8 mouse cellular contexts compared by ENCODE assay signal in genomic region chr11:67350153-67350768, GRCm38 (mm10). TPM values are rescaled to one million over a fixed set of nuclear protein-coding genes. Genes with fewer than 3 reads are reported as not detected.
A peak's percentile ranks its signal among the peaks of the same experiment; 100 is the strongest.
DNase-seq lines count a peak whose midpoint lies in the region; ATAC-seq and TF ChIP-seq lines count a peak whose summit lies in the region.

No protein-coding gene starts in this region.

- TF ChIP-seq EP300 in lung, postnatal 0 days (IDR thresholded peaks at IDR 0.05): no peak

- peak; percentile 91 for TF ChIP-seq CTCF in Patski (IDR thresholded peaks at IDR 0.05)
- TF ChIP-seq CTCF in layer of hippocampus, adult 2 months (conservative IDR thresholded peaks at IDR 0.05): peak; percentile 97
- TF ChIP-seq CTCF in lung, postnatal 0 days (IDR thresholded peaks at IDR 0.05): peak; percentile 90

- DNase-seq in Patski (ENCODE audit: low read depth, low spot score): peak; percentile 2
- DNase-seq in cerebellum, adult 11 months: peak; percentile 53
- peak; percentile 85 for DNase-seq in forebrain, embryonic 14.5 days (ENCODE audit: low spot score)
- peak; percentile 79 for DNase-seq in hindbrain, embryonic 10.5 days (ENCODE audit: low spot score)
- peak; percentile 67 to 87 for DNase-seq in layer of hippocampus, adult 2 months (ENCODE audit: low spot score in 2 of 2)
- DNase-seq in lung, postnatal 0 days (ENCODE audit: low spot score): peak; percentile 75
- peak; percentile 80 for DNase-seq in right cerebral cortex, adult 18-20 months
- DNase-seq in urinary bladder, postnatal 25 days (ENCODE audit: low spot score): peak; percentile 70

- no peak overlapping the region for H3K4me3 ChIP-seq in forebrain, embryonic 14.5 days (ENCODE audit: low read depth, low read length)
- H3K4me3 ChIP-seq in hindbrain, embryonic 10.5 days: no peak overlapping the region
- H3K4me3 ChIP-seq in layer of hippocampus, adult 2 months: no peak overlapping the region
- no peak overlapping the region for H3K4me3 ChIP-seq in lung, postnatal 0 days (ENCODE audit: low read depth, low read length)

- no peak overlapping the region for H3K9ac ChIP-seq in forebrain, embryonic 14.5 days (ENCODE audit: low read length)
- H3K9ac ChIP-seq in lung, postnatal 0 days (replicated peaks; ENCODE audit: low read depth): no peak overlapping the region

- no peaks in the 10 kb centered on the region for H3K4me1 ChIP-seq in forebrain, embryonic 14.5 days (ENCODE audit: control insufficient read depth, insufficient read depth, low read length)
- 0 out of 2 replicates have a peak, but pooled peaks cover 2% of the 10 kb centered on the region for H3K4me1 ChIP-seq in hindbrain, embryonic 10.5 days (replicated peaks)
- no peaks in the 10 kb centered on the region for H3K4me1 ChIP-seq in lung, postnatal 0 days (ENCODE audit: insufficient read depth, low read depth, low read length)

- POLR2A ChIA-PET in Patski (lab: Charles Lee): no interaction called here

- peak; percentile 51 for ATAC-seq in Patski
- ATAC-seq in forebrain, embryonic 14.5 days: no peak
- 0 out of 2 replicates have a peak, but pooled peaks have one; percentile 43 for ATAC-seq in lung, postnatal 0 days

- H3K9me3 ChIP-seq in forebrain, embryonic 14.5 days (replicated peaks; ENCODE audit: control insufficient read depth, low read length): no peaks in the 10 kb centered on the region
- H3K9me3 ChIP-seq in hindbrain, embryonic 10.5 days: no peaks in the 10 kb centered on the region
- H3K9me3 ChIP-seq in lung, postnatal 0 days (ENCODE audit: low read length): no peaks in the 10 kb centered on the region

- 60% methylated on average over 14 of the region's 14 CpGs for WGBS in forebrain, embryonic 14.5 days
- WGBS in hindbrain, embryonic 10.5 days: 55% methylated on average over 14 of the region's 14 CpGs
- WGBS in lung, postnatal 0 days: 35% methylated on average over 14 of the region's 14 CpGs

- in situ Hi-C loops in Patski (cut with MboI; ENCODE audit: low pct_unique_long_range_greater_than_20kb): no loop called here

- H3K36me3 ChIP-seq in forebrain, embryonic 14.5 days (ENCODE audit: control insufficient read depth, insufficient read depth, low read length): no peaks in the 10 kb centered on the region
- no peaks in the 10 kb centered on the region for H3K36me3 ChIP-seq in hindbrain, embryonic 10.5 days
- no peaks in the 10 kb centered on the region for H3K36me3 ChIP-seq in lung, postnatal 0 days (ENCODE audit: insufficient read depth, low read length)

- H3K27ac ChIP-seq in forebrain, embryonic 14.5 days (ENCODE audit: low read depth, low read length): no peak overlapping the region
- no peak overlapping the region for H3K27ac ChIP-seq in hindbrain, embryonic 10.5 days
- no peak overlapping the region for H3K27ac ChIP-seq in layer of hippocampus, adult 2 months
- no peak overlapping the region for H3K27ac ChIP-seq in lung, postnatal 0 days (ENCODE audit: low read length)

- CTCF ChIA-PET in Patski (lab: Charles Lee): interaction anchor here (2.9 kb wide), 1 partner anchor 239 kb away, joined by 9 read pairs; no protein-coding TSS in a partner anchor

- H3K27me3 ChIP-seq in Patski: peaks cover 41% of the 10 kb centered on the region
- H3K27me3 ChIP-seq in forebrain, embryonic 14.5 days (replicated peaks; ENCODE audit: control insufficient read depth, insufficient read depth, low read length): no peaks in the 10 kb centered on the region
- 0 out of 2 replicates have a peak, but pooled peaks cover 7% of the 10 kb centered on the region for H3K27me3 ChIP-seq in hindbrain, embryonic 10.5 days (ENCODE audit: insufficient read depth, poor library complexity, severe bottlenecking)
- H3K27me3 ChIP-seq in lung, postnatal 0 days (replicated peaks; ENCODE audit: insufficient read depth, low read length): no peaks in the 10 kb centered on the region

- H3K4me2 ChIP-seq in forebrain, embryonic 14.5 days (ENCODE audit: low read length): no peak overlapping the region
- H3K4me2 ChIP-seq in lung, postnatal 0 days (replicated peaks; ENCODE audit: low read depth, low read length): 0 out of 2 replicates have a peak overlapping the region, but pooled peaks have one; percentile 20

RNA-seq across cellular contexts. Expression of gene Myh13, which starts 28.8 kb away (rescaled TPM):
- not detected for polyA plus RNA-seq in Patski (2021)
- not detected in 2 replicates for polyA plus RNA-seq in forebrain, embryonic 14.5 days (2014; fragmentation: Nextera tagmentation; extraction: Ambion mirVana)
- polyA plus RNA-seq in hindbrain, embryonic 10.5 days (2016; fragmentation: Nextera tagmentation; extraction: Ambion mirVana): not detected in 2 replicates
- total RNA-seq in layer of hippocampus, adult 2 months (2021): under 1 TPM; 0.10 to 0.12 TPM
- 0.29 and 0.38 TPM in 2 replicates for polyA plus RNA-seq in lung, postnatal 0 days (2015; fragmentation: Nextera tagmentation; extraction: Ambion mirVana)

Comparison
In these comparisons a context has a peak if more than half of its experiments do, and no peak if none do; other contexts are left out.
1. DNase-seq: peak in every context shown above with its lines; median percentile 85 in forebrain, embryonic 14.5 days; 80 in right cerebral cortex, adult 18-20 months; 79 in hindbrain, embryonic 10.5 days; 77 in layer of hippocampus, adult 2 months; 75 in lung, postnatal 0 days; 70 in urinary bladder, postnatal 25 days; 53 in cerebellum, adult 11 months; 2 in Patski.